Mouse (Mus musculus): ENCODE results near the gene Rassf5.
"Not testable (repeated sequence)": the region's sequence is repeated elsewhere in the genome, so short reads cannot be mapped to it uniquely, and the experiment has no call there.

Rassf5 gene

DNA sequence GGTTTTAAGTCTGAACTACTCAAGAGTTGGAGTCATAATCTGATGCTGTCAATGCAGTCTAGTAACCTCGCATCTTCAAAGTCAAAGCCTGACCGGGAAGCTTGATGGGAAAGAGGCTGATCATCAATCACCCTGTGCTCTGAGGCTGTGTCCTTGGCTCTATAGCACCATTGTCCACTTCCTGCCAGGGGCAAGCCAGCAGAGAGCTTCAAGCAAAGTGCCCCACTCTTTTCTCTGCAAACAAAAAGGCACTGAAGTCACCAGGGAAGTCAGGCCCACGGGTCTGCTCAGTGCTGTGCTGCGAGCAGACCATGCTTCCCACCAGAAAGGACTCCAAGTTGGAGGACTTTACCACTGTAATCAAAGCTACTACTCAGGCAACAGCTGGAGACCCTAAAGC, 67.8 kb downstream of the Rassf5 start:
- no peak for DNase-seq (ENCODE audit: low spot score)

DNA sequence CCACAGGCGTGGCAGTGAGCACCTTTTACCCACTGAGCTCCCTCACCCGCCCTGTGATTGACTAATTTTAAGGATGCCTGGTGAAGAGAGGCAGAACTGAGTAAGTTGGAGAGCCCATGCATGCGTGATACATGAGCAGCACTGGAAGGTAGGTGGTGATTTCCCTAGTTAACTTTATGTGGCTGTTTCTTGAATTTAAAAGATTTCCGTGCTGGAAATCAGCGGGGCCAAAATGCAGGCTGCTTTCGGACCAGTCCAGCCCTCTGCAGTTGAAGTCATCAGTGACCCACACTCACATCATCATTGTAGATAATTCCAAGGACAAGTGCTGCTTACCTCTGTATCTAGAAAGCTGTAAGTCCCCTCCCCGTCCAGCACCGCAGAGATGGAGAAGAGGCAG, 69.2 kb downstream of the Rassf5 start:
- no peak for DNase-seq (ENCODE audit: low spot score)

DNA sequence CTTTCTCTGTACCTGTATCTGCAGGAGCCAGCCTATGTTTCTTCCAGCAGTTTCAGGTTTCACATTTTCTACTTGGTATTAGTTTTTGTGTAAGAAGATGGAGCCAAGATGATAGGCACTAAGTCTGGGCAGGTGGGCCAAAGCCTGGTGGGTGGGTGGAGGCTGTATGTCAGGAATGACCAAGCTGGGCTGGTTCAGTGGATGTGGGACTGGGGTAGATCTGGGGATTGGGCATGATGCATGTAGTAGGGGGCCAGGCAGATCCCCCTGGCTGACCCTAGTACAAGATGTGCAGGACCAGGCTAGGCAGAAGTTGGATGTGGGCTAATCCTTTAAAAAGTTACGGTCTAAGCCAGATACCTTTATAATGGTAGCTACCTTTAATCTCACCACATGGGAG, 69.9 kb downstream of the Rassf5 start:
- no peak for DNase-seq (ENCODE audit: low spot score)

DNA sequence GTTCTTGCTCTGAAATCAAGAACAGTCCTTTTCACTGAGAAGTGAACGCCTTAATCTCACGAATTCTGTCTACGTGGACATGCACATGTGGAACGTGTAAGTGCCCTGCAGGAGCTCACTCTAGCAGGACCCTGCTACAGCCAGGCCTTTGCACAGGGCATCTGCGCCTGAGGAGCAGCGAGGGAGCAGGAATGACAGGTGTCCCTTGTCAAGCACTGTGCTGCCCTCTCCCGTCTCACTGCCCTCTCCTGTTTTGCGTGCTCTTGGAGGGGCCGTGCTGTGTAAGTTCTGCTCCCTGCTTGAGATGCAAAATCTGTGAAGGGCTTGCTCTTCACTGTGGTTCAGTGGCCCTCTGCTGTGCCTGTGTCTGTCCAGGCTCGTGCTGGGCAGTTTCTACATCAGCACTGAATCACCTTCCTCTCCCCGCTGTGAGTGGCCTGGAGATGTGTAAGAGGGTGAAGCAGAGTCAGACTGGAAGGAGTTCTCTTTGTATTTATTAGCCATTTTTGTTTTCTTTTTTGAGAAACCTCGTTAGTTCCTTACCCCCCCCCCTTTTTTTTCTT, 70.7 kb downstream of the Rassf5 start:
- DNase-seq (ENCODE audit: low spot score) = no peak

DNA sequence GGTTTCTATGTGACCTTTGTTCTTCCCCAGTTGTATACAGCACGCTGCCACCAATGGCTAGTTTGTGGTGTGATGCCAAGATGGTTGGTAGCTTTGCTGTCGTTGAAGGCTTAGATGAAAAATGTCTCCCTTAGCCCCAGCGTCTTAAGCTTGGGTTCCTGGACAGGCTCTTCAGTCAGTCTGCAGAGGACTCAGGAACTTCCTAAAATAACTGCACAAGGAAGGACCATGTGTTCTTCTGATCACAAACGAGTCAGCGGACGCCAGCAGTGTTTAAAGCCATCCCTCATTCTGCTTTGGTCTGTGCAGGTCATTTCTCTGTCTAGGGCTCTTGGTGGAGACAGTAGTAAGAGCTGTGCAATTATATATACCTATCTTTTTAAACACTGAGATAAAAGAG, 71.2 kb downstream of the Rassf5 start:
- no peak for DNase-seq (ENCODE audit: low spot score)

DNA sequence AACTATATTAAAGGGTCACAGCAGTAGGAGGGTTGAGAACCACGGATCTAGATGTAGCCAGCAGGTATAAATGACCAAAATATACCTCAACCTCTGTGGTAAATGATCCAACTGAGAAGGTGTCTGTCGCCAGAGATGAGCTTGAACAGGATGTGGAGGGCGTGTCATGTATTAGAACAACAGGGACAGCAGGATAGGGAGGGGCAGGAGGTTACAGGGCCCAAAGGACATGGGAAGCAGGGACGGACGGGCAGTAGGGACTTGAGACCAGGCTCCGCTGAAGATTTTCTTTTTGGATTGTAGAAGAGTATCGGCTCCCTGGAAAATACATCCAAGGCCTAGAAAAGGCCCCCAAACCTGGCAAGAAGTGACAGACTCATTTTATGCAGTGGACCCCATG, 72.1 kb downstream of the Rassf5 start:
- no peak for DNase-seq (ENCODE audit: low spot score)

DNA sequence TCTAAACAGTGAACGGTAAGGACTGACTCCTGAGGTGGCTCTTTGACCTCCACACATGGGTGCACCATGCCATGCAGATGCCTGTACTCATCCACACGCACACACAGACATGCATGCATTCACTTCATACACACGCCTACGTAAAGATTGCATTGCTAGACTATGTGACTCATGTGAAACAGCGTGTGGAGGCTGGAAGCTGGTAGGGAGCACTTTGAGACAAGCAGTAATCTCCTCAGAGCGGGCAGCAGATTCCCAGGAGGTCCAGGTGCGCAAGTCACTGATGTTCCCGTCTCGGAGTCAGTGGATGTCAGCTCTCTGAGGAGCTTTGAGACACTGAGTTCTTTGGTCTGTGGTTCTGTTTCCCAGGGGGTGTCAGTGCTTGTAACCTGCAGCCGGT, 77.4 kb downstream of the Rassf5 start:
- DNase-seq (ENCODE audit: low spot score) = no peak

DNA sequence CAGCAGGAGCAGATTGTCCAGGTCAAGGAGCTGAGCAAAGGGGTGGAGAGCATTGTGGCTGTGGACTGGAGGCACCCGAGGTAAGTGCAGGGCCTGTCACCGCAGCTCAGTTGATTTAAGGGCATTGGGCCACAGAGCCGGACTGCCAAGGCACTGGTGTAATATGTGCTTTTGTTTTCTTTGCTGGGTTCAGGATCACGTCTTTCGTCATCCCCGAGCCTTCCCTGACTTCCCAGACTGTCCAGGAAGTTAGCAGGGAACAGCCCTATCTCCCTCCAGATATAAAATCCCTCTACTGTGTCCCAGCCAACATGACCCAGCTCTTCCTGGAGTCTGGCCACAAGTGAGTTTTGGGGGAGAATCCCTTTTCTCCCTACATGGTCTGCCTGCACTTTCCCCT, 80.6 kb downstream of the Rassf5 start:
- DNase-seq (ENCODE audit: low spot score) = no peak

DNA sequence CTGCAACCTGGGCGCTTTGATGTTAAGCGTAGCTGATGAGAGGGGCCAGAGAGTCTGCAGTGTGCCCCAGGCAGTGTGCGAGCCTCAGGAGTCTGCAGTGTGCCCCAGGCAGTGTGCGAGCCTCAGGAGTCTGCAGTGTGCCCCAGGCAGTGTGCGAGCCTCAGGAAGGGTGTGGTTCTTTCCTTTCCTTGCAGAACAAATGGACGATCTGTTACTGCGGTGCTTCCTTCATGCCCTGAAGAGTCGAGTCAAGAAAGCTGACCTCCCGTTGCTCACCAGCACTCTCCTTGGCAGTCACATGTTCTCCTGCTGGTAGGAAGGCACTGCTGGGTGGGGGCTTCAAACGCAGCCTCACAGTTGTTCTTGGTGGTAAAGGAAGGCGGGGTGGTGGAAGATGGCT, 84.0 kb downstream of the Rassf5 start:
- no peak for DNase-seq (ENCODE audit: low spot score)

DNA sequence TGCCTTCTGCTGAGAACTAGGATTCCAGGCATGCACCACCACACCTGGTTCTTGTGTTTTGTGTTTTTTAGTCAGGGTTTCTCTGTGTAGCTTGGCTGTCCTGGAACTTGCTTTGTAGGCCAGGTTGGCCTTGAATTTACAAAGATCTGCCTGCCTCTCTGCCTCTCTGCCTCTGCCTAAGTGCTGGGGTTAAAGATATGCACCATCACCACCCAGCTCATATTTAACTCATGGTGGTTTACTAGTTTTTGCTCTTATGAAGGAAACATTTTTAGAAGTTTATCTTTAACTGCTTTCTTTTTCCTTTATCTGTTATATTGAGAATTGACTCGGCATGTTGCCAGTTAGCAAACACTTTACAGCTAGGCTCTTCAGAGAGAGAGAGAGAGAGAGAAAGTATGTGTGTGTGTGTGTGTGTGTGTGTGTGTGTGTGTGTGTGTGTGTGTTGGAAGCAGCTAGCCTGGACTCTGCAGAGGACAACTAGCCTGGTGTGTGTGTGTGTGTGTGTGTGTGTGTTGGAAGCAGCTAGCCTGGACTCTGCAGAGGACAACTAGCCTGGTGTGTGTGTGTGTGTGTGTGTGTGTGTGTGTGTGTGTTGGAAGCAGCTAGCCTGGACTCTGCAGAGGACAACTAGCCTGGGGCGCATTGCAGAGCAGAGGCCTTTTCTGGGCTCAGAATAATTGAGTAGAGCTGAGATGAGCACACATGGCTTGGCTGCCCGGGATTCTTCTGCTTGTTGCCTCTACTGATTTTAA, 85.3 kb downstream of the Rassf5 start:
- not testable (repeated sequence) for DNase-seq (ENCODE audit: low spot score)

DNA sequence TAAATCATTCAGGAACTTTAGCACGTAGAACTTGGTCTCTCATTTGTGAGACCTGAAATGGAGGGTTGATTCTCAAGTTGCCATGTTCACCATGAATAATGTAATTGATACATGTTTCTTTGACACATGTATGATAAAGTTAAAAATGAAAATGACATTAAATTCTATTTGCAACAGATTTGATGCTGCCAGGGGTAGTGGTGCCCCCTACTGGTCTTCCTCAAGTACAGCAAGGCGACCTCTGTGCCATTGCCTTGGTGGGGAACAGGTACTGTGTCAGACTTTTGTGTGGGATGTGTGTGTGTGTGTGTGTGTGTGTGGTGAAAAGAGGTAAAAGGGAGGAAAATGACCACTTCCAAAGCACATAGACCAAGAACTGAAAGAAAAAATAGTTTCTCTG, 89.6 kb downstream of the Rassf5 start:
- DNase-seq (ENCODE audit: low spot score) = peak; percentile 60

DNA sequence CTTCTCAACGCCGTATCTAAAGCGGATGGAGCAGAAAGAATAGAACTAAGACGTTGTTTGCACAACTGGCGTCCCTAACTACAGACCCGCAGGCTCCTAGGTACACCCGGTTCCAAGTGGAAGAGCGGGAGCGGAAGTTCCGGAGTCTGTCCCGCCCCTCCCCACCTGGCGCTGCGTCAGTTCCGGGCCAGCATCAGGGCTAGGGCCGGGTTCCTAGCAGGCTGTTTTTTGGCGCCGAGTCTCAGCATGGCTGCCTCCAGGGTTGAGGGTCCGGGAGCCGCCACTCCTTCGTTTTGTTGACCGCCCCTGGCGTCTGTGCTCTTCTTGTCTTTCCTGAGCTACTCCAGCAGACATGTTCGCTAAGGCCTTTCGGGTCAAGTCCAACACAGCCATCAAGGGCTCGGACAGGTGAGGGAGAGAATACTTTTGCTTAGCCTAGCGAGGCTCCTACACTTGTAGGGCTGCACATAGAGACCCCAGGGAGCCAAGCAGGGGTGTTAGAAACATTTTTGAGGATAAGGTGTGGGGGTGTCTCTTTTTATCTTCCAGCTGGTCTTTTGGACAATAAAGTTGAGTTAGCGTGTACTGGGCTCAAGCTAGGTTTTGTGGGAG, 91.9 kb downstream of the Rassf5 start, which contains the start of gene Eif2d:
Gene Eif2d (plus strand): TSS at position 164 of the 612 bp plus-strand sequence.
- peak; percentile 86 for DNase-seq (ENCODE audit: low spot score)

DNA sequence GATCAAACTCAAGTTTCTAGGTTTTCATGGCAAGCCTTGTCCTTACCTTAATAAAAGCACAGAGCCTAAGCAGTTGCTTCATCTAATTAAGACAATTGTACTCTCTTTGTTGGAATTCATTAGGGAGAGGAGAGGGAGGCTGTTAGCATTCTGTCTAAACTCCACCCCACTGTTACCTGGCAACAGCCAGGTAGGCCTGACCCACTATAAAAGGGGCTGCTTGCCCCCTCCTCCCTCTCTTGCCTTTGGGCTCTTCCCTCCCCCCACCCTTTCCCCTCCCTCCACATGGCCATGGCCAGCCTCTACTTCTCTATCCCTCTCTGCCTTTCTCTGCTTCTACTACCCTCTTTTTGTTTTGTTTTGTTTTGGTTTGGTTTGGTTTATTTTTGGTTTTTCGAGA, 95.6 kb downstream of the Rassf5 start:
- no peak for DNase-seq (ENCODE audit: low spot score)

DNA sequence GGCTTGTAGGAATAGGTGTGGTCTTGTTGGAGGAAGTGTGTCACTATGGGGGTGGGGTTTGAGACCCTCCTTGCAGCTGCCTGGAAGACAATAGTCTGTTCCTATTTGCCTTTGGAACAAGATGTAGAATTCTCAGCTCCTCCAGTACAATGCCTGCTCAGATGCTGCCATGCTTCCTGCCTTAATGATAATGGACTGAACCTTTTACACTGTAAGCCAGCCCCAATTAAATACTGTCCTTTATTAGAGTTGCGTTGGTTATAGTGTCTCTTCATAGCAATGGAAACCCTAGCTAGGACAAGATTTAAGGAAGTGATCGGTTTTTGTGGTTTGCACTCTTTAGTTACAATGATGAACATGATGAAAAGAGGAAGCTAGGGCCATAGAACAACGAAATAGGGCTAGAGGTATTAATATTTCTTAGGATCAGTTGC, 98.9 kb downstream of the Rassf5 start:
- DNase-seq (ENCODE audit: low spot score) = no peak

DNA sequence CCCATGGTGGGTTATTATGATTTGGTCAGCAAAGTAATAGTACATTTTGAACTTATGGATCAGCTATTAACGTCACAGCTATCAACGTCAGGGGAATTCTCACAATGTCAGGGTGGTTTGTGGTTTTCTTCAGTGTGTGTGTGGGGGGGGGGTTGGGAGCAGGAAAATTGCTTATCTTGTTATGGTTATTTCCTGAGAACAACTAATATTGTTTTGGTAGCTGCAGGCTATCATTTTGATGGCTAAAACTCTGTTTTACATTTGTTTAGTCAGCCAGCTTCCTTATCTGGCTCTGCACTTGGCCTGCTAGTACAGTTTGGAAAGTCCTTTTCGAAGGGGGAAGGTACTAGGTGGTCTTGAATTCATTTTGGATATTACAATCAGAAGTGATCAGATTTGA, 99.8 kb downstream of the Rassf5 start:
- DNase-seq (ENCODE audit: low spot score) = not testable (repeated sequence)

DNA sequence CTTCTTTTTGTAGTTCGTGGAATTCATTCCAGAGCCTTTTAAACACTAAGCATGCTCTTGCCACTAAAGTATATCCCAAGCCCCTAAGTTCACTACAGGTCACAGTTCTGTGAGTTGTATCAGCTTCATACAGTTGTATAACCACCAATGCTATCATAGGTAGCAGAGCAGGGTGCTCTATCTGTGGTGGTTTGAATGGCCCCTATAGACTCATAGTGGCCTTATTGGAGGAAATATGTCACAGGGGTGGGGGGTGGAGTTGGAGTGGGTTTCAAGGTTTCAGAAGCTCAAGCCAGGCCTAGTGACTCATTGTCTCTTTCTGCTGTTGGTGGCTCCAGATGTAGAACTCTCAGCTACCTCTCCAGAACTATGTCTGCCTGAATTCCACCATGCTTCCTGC, 102.6 kb downstream of the Rassf5 start:
- no peak for DNase-seq (ENCODE audit: low spot score)

DNA sequence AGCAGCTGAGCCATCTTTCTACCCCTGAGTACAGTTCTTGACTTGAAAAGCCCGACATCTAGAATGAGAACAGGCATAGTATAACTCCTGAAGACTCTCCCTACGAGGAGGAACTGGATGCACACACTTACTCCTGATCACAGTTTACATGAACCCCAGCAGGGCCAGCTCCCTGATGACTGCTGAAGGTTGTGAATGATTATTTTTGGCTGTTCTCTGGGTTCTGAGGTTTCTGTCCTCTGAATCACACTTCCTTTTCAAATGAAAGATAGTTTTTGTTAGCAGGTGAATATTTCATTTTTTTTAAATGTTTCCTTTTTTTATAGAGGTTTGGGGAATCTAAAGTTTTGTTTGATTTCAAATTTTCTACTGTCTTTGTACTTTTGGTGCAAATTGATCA, 103.6 kb downstream of the Rassf5 start:
- DNase-seq (ENCODE audit: low spot score) = no peak

DNA sequence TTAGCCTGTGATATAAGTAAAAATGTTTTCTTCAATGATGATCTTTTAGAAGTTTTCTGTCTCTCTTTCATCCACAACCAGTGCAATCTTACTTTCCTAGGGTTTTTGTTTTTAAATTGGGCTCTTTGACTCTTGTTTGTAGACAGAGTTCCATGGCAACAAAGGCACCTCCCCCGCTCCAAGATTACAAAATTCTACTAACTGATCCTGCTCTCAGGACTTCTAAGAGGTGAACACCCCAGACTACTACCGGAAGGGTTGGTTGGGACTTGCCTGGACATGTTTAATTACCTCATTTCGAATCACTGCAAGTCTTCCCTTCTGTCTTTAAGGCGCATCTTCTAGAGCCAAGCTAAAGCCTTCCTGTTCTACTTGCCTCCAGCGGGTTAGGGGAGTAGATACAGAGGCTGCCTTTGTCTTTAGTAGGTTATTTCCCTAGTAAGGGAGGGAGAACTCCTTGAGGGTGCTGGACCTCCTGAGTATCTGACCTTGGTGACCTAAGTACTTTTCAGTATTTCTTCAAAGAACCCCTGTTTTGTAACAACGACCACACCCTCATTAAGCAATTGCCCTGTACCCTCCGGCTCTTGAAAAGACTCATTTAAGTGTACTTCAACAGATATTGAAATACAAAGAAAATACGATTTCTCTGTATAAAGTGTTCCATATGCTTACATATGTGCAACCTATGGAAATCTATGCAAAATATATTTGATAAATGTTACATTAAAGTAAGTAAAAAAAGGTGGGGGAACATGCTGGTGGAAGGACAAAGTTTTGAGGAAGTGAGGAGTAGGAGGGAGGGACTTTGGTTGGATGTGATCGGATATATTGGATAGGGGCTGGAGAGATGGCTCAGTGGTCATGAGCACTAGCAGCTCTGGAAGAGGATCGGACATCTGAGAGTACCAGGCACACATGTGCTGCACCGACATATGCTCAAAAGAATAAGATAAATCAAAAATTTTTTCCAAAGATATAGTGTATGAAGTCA, 105.7 kb downstream of the Rassf5 start:
- peak; percentile 73 for DNase-seq (ENCODE audit: low spot score)

DNA sequence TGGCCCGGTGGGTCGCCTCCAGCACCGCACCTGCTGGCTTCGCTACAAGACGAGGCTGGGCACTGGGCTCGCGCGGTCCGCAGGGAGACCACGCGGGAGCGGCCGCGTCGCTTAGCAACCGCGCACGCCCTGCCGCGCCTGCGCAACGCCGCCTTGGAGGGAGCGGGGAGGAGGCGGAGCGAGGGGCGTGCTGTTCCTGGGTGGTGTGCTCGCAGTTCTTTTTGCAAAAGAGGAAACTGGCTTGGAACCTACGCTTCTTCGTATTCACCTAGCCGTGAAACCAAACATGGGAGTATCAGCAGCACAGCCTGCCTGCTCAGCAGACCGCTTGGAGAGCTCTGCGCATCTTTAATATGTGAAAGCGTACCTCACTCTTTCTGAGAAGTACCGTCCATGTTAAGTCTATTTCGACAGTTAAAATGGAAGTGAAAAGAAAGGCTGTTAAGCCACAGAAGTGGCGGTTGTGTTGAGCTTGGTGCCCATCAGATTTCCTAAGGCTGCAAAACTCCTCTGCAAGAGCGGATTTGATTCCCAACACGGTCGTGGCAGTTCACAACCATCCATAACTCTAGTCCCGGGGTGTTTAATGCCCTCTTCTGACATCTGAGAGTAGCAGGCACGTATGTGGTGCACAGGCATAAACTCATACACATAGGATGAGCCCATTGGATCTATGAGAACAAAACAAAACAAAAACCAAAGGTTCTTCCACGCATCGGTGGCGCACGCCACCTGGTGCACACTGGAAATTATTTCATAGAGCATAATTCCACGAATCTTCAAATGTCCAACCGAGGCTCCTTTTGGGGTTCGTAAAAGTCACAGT, 106.7 kb downstream of the Rassf5 start, which contains the start of gene Dyrk3:
Gene Dyrk3 (minus strand): TSS at position 150 of the 826 bp plus-strand sequence.
- peak; percentile 89 for DNase-seq (ENCODE audit: low spot score)

DNA sequence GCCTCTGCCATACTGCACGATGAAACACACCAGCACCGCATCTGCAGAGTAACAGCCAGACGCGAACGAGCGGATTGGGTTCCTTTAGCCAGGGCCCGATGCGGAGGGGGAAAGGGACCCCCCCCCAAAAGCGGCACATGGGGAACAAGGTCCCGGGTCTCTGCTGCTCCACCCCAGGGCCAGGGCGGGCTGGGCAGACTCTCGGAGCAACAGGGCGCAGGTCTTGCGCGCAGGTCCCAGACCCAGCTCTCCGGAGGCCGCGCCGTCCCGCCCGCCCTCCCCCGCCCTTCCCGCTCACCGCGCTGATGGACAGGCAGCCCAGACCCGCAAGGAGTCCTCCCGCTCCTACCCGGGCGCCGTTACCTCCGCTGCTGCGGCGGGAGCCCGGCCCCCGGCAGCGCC, 107.3 kb downstream of the Rassf5 start:
- no peak for DNase-seq (ENCODE audit: low spot score)

DNA sequence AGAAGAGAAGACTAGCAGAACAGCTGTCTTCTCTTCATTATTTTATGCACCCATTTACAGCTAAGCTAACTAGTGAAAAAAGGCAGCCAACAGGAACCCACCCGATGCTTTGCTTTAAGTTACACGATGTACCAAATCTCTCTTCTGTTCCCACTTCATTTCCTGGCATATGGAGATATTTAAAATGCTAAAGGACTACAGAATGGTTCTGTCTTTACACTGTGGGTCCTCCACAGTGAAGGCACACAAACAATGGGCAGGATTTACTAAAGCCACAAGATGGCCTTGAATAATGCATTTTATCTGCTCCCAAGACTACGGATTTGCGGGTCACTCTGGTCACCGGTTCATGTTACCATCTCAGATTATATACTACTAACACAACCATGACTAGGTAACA, 107.9 kb downstream of the Rassf5 start:
- no peak for DNase-seq (ENCODE audit: low spot score)

Measured in c-Kit-positive CD71-positive TER-119-positive erythroid progenitor cells, embryonic 14.5 days (primary cell).